ENCODE assay signal across 9 mouse cellular contexts in genomic region chr4:151108834-151109241, GRCm38 (mm10). TPM values are rescaled to one million over a fixed set of nuclear protein-coding genes. Genes with fewer than 3 reads are reported as not detected.
DNase-seq lines count a peak whose midpoint lies in the region; ATAC-seq lines count a peak whose summit lies in the region.
"Had no signal": no experiment of that assay in that cellular context is flagged by ENCODE, and none has a peak within 500 bp of the region (broad histone marks: within the 10 kb centered on the region; RNA-seq: fewer than 3 reads in every experiment).

No protein-coding gene starts in this region.

- no peaks in the 10 kb centered on the region for H3K36me3 ChIP-seq in heart, embryonic 15.5 days
- H3K36me3 ChIP-seq in hindbrain, embryonic 11.5 days (ENCODE audit: control insufficient read depth, insufficient read depth, low read length) = no peaks in the 10 kb centered on the region
- peaks cover 8% of the 10 kb centered on the region for H3K36me3 ChIP-seq in midbrain, embryonic 10.5 days

- H3K4me1 ChIP-seq in heart, embryonic 15.5 days (replicated peaks) = peaks cover 19% of the 10 kb centered on the region
- H3K4me1 ChIP-seq in hindbrain, embryonic 11.5 days (replicated peaks; ENCODE audit: control insufficient read depth, insufficient read depth, low read length) = no peaks in the 10 kb centered on the region; the same call in none of the 2 replicates
- peaks cover 41% of the 10 kb centered on the region for H3K4me1 ChIP-seq in midbrain, embryonic 10.5 days

- H3K4me2 ChIP-seq in heart, embryonic 15.5 days = peak overlapping the region; percentile 89
- H3K4me2 ChIP-seq in hindbrain, embryonic 11.5 days (replicated peaks; ENCODE audit: low read depth, low read length) = peak overlapping the region; percentile 93

- peak overlapping the region; percentile 74 for H3K9ac ChIP-seq in heart, embryonic 15.5 days
- peak overlapping the region; percentile 80 for H3K9ac ChIP-seq in hindbrain, embryonic 11.5 days (ENCODE audit: low read depth, low read length)

- WGBS in heart, embryonic 15.5 days = 2% methylated on average over 18 of the region's 20 CpGs
- WGBS in hindbrain, embryonic 11.5 days = 3% methylated on average over 10 of the region's 20 CpGs
- 7% methylated on average over 15 of the region's 20 CpGs for WGBS in midbrain, embryonic 10.5 days

- DNase-seq in heart, adult 9 months (ENCODE audit: low spot score in 2 of 2) = no peak
- DNase-seq in brain, adult 2 months (ENCODE audit: low read depth, low spot score) = peak; percentile 61
- DNase-seq in hindbrain, embryonic 11.5 days (ENCODE audit: low spot score) = no peak
- no peak for DNase-seq in midbrain, embryonic 10.5 days (ENCODE audit: low spot score)
- DNase-seq in ovary, adult 18-20 months (ENCODE audit: low spot score) = no peak
- DNase-seq in retina, postnatal 1 day = no peak
- DNase-seq in layer of hippocampus, adult 9-10 months (ENCODE audit: low spot score) = no peak

- peaks cover 27% of the 10 kb centered on the region for H3K27me3 ChIP-seq in heart, embryonic 15.5 days
- H3K27me3 ChIP-seq in hindbrain, embryonic 11.5 days (ENCODE audit: control insufficient read depth, insufficient read depth, low read length) = peaks cover 3% of the 10 kb centered on the region
- H3K27me3 ChIP-seq in midbrain, embryonic 10.5 days (ENCODE audit: low read depth, poor library complexity, severe bottlenecking) = peaks cover 43% of the 10 kb centered on the region

- no peaks in the 10 kb centered on the region for H3K9me3 ChIP-seq in heart, embryonic 15.5 days (replicated peaks)
- no peaks in the 10 kb centered on the region for H3K9me3 ChIP-seq in hindbrain, embryonic 11.5 days (ENCODE audit: control insufficient read depth, low read length)
- H3K9me3 ChIP-seq in midbrain, embryonic 10.5 days (replicated peaks) = no peaks in the 10 kb centered on the region

- H3K27ac ChIP-seq in heart, embryonic 15.5 days = peak overlapping the region; percentile 92
- H3K27ac ChIP-seq in hindbrain, embryonic 11.5 days (ENCODE audit: low read depth, low read length) = peak overlapping the region; percentile 86
- H3K27ac ChIP-seq in midbrain, embryonic 10.5 days (replicated peaks) = peak overlapping the region; percentile 97

- ATAC-seq in heart, embryonic 15.5 days (replicated peaks; ENCODE audit: insufficient number of reproducible peaks, insufficient read depth, low FRiP score, low read depth) = 0 out of 2 replicates have a peak, but pooled peaks have one; percentile 4
- ATAC-seq in hindbrain, embryonic 11.5 days (ENCODE audit: low FRiP score) = no peak

- peak overlapping the region; percentile 70 for H3K4me3 ChIP-seq in heart, embryonic 15.5 days
- peak overlapping the region; percentile 87 for H3K4me3 ChIP-seq in hindbrain, embryonic 11.5 days (ENCODE audit: low read depth, low read length)
- peak overlapping the region; percentile 87 for H3K4me3 ChIP-seq in midbrain, embryonic 10.5 days

RNA-seq across cellular contexts. Expression of gene Gm13090, which starts 19.5 kb away (rescaled TPM):
- not detected in 2 replicates for polyA plus RNA-seq in heart, embryonic 15.5 days (2015; fragmentation: Nextera tagmentation; extraction: Ambion mirVana)
- polyA plus RNA-seq in hindbrain, embryonic 11.5 days (2014; fragmentation: Nextera tagmentation; extraction: Ambion mirVana) = 0.21 and 0.56 TPM in 2 replicates
- not detected in 2 replicates for polyA plus RNA-seq in midbrain, embryonic 10.5 days (2016; fragmentation: Nextera tagmentation; extraction: Ambion mirVana)
- polyA plus RNA-seq: Patski had no signal

RNA-seq across cellular contexts. Expression of gene Vamp3, which starts 51.1 kb away (rescaled TPM):
- polyA plus RNA-seq in heart, embryonic 15.5 days (2015; fragmentation: Nextera tagmentation; extraction: Ambion mirVana) = 88.0 and 98.5 TPM in 2 replicates
- polyA plus RNA-seq in hindbrain, embryonic 11.5 days (2014; fragmentation: Nextera tagmentation; extraction: Ambion mirVana) = 80.7 and 103 TPM in 2 replicates
- 122 and 131 TPM in 2 replicates for polyA plus RNA-seq in midbrain, embryonic 10.5 days (2016; fragmentation: Nextera tagmentation; extraction: Ambion mirVana)
